Mouse (Mus musculus) liver, embryonic 16.5 days (tissue): Measurements from ENCODE around the gene Wdr18. TPM values are rescaled to one million over a fixed set of nuclear protein-coding genes. Genes with fewer than 3 reads are reported as not detected.
A peak's percentile ranks its signal among the peaks of the same experiment; 100 is the strongest.
"Not testable (repeated sequence)": the region's sequence is repeated elsewhere in the genome, so short reads cannot be mapped to it uniquely, and the experiment has no call there.

ENCODE experiments used
- ATAC-seq: fragments of 200-750 bp; cut with Nextera tagmentation; 2 replicates; pipeline ENCODE4 v1.8.0; 2017; ENCODE audit warnings: low read depth, mild to moderate bottlenecking, moderate number of reproducible peaks, moderate library complexity
- H3K27ac ChIP-seq: fragments of 300-500 bp; sonication (generic); 2 replicates; pipeline ENCODE4 v1.5.1; 2014; ENCODE audit warnings: mild to moderate bottlenecking, low read length
- H3K27me3 ChIP-seq: fragments of 300-500 bp; sonication (generic); 2 replicates; pipeline ENCODE4 v1.6.1; 2014; ENCODE audit warnings: low read depth, low read length, mixed read lengths; ENCODE audit not compliant: control insufficient read depth, insufficient read depth
- H3K36me3 ChIP-seq: fragments of 300-500 bp; sonication (generic); 2 replicates; pipeline ENCODE4 v1.6.1; 2014; ENCODE audit warnings: mild to moderate bottlenecking; ENCODE audit not compliant: control insufficient read depth, insufficient read depth
- H3K4me1 ChIP-seq: fragments of 300-500 bp; sonication (generic); 2 replicates; pipeline ENCODE4 v1.6.1; 2014; ENCODE audit warnings: low read depth, low read length, mixed read lengths; ENCODE audit not compliant: control insufficient read depth
- H3K4me2 ChIP-seq: fragments of 300-500 bp; sonication (generic); 2 replicates; pipeline ENCODE4 v1.6.1; 2014; ENCODE audit warnings: low read depth, low read length, mixed read lengths
- H3K4me3 ChIP-seq: fragments of 300-500 bp; sonication (generic); 2 replicates; pipeline ENCODE4 v1.5.1; 2014; ENCODE audit warnings: low read depth, mild to moderate bottlenecking, low read length
- H3K9ac ChIP-seq: fragments of 300-500 bp; sonication (generic); 2 replicates; pipeline ENCODE4 v1.6.1; 2014; ENCODE audit warnings: low read depth, low read length
- H3K9me3 ChIP-seq: fragments of 300-500 bp; sonication (generic); replicated peaks from 2 replicates; pipeline ENCODE4 v1.6.1; 2016; ENCODE audit warnings: low read length; ENCODE audit not compliant: control insufficient read depth
- WGBS: fragments of 180-500 bp; shearing (Covaris S2); extraction: QIAGEN DNeasy Blood & Tissue Kit; methylation state at CpG from one replicate; pipeline ENCODE4 v1.1.7; 2014; ENCODE audit not compliant: insufficient replicate concordance; 5-methylcytosine and 5-hydroxymethylcytosine counted together
- polyA plus RNA-seq: library from polyadenylated mRNA; unstranded; fragments of >200 nt; fragmentation: Nextera tagmentation; extraction: Ambion mirVana; gene quantifications from 2 replicates; pipeline ENCODE4 v1.2.1, GENCODE M21; 2015

Gene Wdr18
- polyA plus RNA-seq, 1 experiment from 2014 or later: 42.2 TPM

DNA sequence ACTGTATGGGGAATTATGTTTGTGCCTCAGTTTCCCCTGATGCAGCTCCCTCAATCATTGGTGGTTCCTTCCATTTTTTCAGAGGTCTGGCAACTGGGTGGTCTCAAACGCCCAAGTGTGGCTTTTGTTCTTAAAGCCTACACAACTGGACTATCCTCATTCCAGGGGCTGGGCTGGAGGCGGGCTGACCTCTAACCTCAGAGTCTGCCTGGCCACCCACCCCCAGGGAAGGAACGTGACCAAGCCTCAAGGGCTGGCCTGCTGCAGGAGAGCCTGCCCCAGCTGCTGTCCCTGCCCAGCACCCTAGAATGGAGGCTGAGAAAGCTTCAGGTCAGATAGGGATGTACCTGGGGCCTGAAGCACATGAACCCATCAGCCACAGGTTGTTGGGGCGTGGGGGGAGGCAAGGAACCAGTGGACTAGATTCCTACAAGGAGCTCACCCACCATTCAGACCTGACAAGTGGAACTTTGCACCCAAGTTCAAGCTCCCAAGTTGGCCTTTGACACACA is 3.3 kb upstream of the Wdr18 start:
- H3K4me2 ChIP-seq: no peak overlapping the region
- H3K36me3 ChIP-seq: peaks cover 4% of the 10 kb centered on the region; the same call in 1 of the 2 replicates
- ATAC-seq: no peak
- peaks cover 16% of the 10 kb centered on the region for H3K4me1 ChIP-seq
- H3K27ac ChIP-seq: no peak overlapping the region
- H3K4me3 ChIP-seq: no peak overlapping the region
- no peaks in the 10 kb centered on the region for H3K9me3 ChIP-seq
- WGBS: 33% methylated on average over 4 of the region's 4 CpGs
- no peak overlapping the region for H3K9ac ChIP-seq
- H3K27me3 ChIP-seq: no peaks in the 10 kb centered on the region; the same call in 1 of the 2 replicates

DNA sequence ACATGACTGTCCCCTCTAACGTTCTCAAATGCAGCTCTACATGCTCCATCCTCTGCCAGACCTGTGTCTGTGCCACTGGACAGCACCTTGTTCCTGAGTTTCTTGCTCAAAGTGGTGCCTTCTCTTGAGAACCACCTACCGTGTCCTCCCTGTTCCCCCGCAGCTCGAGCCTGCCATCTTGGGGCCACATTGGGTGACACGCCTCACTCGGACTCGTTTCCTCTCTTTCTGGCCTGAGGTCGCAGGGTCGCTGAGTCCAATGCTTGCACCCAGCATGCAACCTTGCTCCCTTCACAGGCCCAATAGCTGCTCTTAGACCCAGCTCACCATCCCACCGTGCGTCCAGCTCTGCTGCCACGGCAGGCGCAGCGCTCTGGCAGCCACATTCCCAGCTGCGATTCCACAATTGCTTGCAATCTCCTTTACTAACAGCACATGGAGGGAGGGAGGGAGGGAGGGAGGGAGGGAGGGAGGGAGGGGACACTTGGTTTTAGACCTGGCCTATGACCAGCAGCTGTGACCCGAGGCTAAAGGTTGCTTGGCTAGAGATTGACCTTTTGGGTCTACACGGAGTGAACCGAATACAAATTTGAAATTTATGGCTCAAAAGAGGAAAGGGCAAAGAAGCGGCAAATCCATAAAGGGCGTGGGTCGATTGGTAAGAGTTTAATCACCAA is 1.7 kb upstream of the Wdr18 start:
- Histone ChIP-seq H3K4me1 (peaks cover 16% of the 10 kb centered on the region), H3K27ac (no peak overlapping the region), H3K27me3 (no peaks in the 10 kb centered on the region; the same call in 1 of the 2 replicates), H3K36me3 (peaks cover 7% of the 10 kb centered on the region; the same call in 1 of the 2 replicates), H3K4me3 (no peak overlapping the region), H3K4me2 (peak overlapping the region; percentile 19), H3K9me3 (no peaks in the 10 kb centered on the region), H3K9ac (no peak overlapping the region)
- WGBS: 16% methylated on average over 21 of the region's 21 CpGs
- ATAC-seq: no peak

DNA sequence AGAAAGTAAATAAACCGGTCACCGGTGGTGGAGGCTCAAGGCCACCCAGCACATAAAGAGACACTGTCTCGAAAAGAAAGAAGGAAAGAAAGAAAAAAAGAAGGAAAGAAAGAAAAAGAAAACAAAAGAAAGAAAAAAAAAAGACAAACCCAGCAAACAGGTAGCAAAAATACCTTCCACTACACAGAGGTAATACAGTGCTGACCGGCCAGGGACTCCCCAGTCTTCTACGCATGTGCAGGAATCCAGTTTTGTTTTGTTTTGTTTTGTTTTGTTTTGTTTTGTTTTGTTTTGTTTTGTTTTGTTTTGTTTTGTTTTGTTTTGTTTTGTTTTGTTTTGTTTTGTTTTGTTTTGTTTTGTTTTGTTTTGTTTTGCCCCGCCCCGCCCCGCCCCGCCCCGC is 540 bp upstream of the Wdr18 start:
- not testable (repeated sequence) for H3K27ac ChIP-seq, H3K36me3 ChIP-seq, H3K27me3 ChIP-seq, ATAC-seq, H3K9ac ChIP-seq, H3K9me3 ChIP-seq
- peaks cover 16% of the 10 kb centered on the region for H3K4me1 ChIP-seq
- H3K4me2 ChIP-seq: peak overlapping the region; percentile 42
- H3K4me3 ChIP-seq: peak overlapping the region; percentile 85
- WGBS: 26% methylated on average over 10 of the region's 10 CpGs

DNA sequence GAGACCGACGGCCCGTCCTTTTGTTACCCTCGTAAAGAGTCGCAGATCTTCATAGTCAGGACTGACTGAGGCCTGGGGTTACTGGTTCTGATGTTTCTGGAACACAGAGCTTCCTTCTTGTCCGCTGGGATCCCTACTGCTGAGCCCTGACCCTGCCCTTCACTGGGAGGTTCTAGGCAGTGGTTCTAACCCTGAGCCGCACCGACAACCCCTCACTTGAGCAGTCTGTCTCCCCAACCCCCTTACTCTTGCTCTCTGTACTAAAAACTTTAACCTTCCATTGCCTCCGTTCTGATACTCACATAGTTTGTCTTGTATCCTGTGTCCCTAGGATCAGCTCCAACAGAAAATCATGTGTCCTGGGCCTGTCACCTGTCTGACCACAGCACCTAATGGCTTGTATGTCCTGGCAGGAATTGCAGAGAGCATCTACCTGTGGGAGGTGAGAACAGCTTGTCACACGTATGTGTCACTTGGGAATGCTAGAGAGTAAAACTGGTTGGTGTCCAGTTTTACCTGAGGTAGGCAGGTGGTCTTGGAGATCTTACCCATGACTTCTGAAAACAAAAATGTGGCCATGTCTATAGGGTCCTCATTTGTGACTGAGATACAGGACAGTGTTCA is 831 bp downstream of the Wdr18 start:
- WGBS: 9% methylated on average over 10 of the region's 10 CpGs
- Histone ChIP-seq H3K27ac (no peak overlapping the region), H3K36me3 (peaks cover 18% of the 10 kb centered on the region), H3K4me1 (peaks cover 16% of the 10 kb centered on the region), H3K4me3 (peak overlapping the region; percentile 85), H3K9ac (peak overlapping the region; percentile 77), H3K9me3 (no peaks in the 10 kb centered on the region), H3K27me3 (no peaks in the 10 kb centered on the region; the same call in 1 of the 2 replicates), H3K4me2 (peak overlapping the region; percentile 90)
- ATAC-seq: no peak

DNA sequence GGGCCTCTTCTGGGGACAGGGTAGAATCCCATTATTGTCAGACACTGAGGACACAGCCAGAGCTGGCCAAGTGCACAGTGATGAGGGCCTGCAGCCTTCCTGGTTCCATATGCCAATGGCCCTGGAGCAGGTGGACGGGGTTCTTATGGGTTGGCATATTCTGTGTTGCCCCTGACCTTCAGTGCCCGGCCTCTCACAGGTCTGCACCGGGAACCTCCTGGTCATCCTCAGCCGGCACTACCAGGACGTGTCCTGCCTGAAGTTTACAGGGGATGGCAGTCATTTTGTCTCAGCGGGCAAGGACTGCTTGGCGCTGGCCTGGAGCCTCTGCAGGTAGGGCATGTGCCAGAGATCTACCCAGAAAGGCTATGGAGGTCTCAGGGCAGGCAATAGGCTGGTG is 4.8 kb downstream of the Wdr18 start:
- Histone ChIP-seq H3K9ac (no peak overlapping the region), H3K27ac (no peak overlapping the region), H3K27me3 (peaks cover 6% of the 10 kb centered on the region), H3K4me2 (no peak overlapping the region), H3K36me3 (peaks cover 28% of the 10 kb centered on the region), H3K9me3 (no peaks in the 10 kb centered on the region), H3K4me3 (no peak overlapping the region), H3K4me1 (peaks cover 10% of the 10 kb centered on the region)
- 84% methylated on average over 7 of the region's 7 CpGs for WGBS
- ATAC-seq: no peak

- H3K27ac ChIP-seq: no peak overlapping the region
- no peak overlapping the region for H3K4me2 ChIP-seq
- peaks cover 28% of the 10 kb centered on the region for H3K36me3 ChIP-seq
- peaks cover 10% of the 10 kb centered on the region for H3K4me1 ChIP-seq
- 63% methylated on average over 5 of the region's 5 CpGs for WGBS
- no peaks in the 10 kb centered on the region for H3K9me3 ChIP-seq
- no peak overlapping the region for H3K9ac ChIP-seq
- H3K4me3 ChIP-seq: no peak overlapping the region
- no peak for ATAC-seq
- peaks cover 12% of the 10 kb centered on the region for H3K27me3 ChIP-seq
Observed at GRCm38 (mm10) chr10:79965325-79965724, 5.4 kb downstream of the Wdr18 start.

DNA sequence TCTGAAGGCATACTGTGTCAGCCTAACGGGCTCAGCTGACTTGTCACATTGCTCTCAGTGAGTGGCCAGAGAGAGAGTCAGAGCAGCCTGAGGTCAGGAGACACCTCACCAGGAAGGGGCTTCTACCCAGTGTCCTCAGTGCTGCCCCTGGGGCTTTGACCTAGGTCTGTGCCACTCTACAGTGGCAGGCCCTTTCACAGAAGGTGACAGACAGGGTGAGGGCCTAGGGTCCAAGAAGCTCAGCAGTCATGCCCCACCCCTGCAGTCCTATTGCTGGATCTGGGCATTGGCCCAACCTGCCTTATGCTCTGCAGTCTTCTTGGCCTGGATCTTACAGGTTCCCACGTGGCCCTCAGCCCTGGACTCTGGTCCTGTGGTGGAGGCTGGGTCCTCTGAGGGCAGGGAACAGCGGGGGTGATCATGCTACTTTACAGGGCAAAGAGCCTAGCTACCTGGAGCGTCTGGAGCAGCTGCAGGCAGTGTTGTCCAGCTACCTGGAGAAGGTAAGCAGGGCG is 7.0 kb downstream of the Wdr18 start:
- H3K9me3 ChIP-seq: no peaks in the 10 kb centered on the region
- H3K27ac ChIP-seq: no peak overlapping the region
- H3K4me1 ChIP-seq: no peaks in the 10 kb centered on the region
- 78% methylated on average over 5 of the region's 5 CpGs for whole genome bisulfite sequencing
- H3K27me3 ChIP-seq: peaks cover 28% of the 10 kb centered on the region
- ATAC-seq: no peak
- H3K9ac ChIP-seq: no peak overlapping the region
- H3K4me2 ChIP-seq: no peak overlapping the region
- peaks cover 26% of the 10 kb centered on the region for H3K36me3 ChIP-seq
- H3K4me3 ChIP-seq: no peak overlapping the region

GRCm38 (mm10) chr10:79968181-79968580 is 8.2 kb downstream of the Wdr18 start:
- H3K4me3 ChIP-seq: no peak overlapping the region
- WGBS: 75% methylated on average over 1 of the region's 1 CpGs
- peaks cover 3% of the 10 kb centered on the region; the same call in 1 of the 2 replicates for H3K4me1 ChIP-seq
- H3K9me3 ChIP-seq: no peaks in the 10 kb centered on the region
- H3K27ac ChIP-seq: no peak overlapping the region
- peaks cover 35% of the 10 kb centered on the region for H3K27me3 ChIP-seq
- no peak overlapping the region for H3K9ac ChIP-seq
- H3K36me3 ChIP-seq: peaks cover 21% of the 10 kb centered on the region
- no peak for ATAC-seq
- H3K4me2 ChIP-seq: no peak overlapping the region

DNA sequence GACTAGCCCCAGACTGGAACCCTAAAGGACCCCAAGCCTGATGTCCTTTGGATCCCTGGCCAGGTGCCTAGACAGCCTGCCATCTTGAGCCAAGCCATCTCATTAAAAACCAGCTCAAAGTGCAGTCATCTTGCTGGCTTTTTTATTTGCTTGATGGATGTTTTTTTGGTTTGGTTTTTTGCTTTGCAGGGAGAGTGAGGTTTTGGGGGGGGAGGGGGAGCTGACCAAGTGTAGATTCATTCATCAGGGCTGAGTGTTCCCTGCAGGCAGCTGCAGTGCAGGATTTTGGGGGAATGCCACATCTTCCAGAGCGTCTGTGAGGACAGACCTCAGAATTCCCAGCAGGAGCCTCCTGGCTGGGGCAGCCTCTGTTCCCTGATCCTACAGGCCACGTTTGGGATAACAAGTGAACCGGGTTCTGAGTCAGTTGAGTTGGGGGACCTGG is 9.2 kb downstream of the Wdr18 start:
- H3K9ac ChIP-seq: no peak overlapping the region
- H3K9me3 ChIP-seq: no peaks in the 10 kb centered on the region
- no peak overlapping the region for H3K4me3 ChIP-seq
- H3K27ac ChIP-seq: no peak overlapping the region
- WGBS: 27% methylated on average over 3 of the region's 3 CpGs
- no peak overlapping the region for H3K4me2 ChIP-seq
- H3K27me3 ChIP-seq: peaks cover 35% of the 10 kb centered on the region
- H3K36me3 ChIP-seq: peaks cover 21% of the 10 kb centered on the region
- ATAC-seq: no peak
- peaks cover 3% of the 10 kb centered on the region; the same call in 1 of the 2 replicates for H3K4me1 ChIP-seq
